Mouse (Mus musculus): ENCODE data around the gene Arcn1. TPM values are rescaled to one million over a fixed set of nuclear protein-coding genes. Genes with fewer than 3 reads are reported as not detected.

Arcn1 gene
- polyA plus RNA-seq, 2 experiments = 111 to 221 TPM

DNA sequence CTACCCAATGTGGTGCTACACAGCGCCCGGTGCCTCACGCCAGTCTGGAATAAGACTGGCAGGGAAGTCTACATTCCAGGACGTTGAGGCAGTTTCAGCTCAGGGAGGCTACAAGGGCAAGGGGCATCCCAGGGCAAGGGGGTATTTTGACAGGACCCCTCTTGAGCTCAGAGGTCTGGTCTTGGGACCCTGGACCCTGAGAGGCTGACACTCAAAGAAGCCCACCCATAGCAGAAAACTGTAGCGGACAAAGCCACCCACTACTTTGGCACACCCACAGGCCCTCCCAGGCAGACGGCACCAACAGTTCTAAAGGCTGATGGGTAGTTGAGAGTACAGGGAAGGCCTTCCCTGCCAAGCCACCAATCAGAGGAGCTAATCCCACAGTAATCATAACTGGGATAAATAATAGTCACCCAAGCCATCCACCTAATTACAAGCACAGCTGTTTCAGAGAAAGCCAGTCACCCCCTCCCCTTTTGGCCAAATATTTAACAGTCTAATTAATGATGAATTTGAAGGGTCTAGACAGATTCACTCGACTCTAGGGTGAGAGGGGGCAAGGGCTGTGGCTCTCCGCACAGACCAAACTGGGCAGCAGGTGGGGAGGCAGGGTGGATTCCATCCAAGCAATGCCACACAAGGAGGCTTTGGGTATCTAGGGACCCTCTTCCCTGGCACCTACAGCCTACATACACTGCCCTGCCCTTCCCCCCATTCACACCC is 47.9 kb downstream of the Arcn1 start:
- Histone ChIP-seq H3K27ac (replicated peaks; ENCODE audit: low read depth, low read length) (no peak overlapping the region), H3K9me3 (ENCODE audit: control insufficient read depth, low read length) (no peaks in the 10 kb centered on the region), H3K27me3 (ENCODE audit: control insufficient read depth, insufficient read depth, low read length) (no peaks in the 10 kb centered on the region), H3K4me2 (replicated peaks; ENCODE audit: low read depth, low read length, severe bottlenecking) (peak overlapping the region; percentile 81), H3K36me3 (ENCODE audit: control insufficient read depth, insufficient read depth, low read length) (peaks cover 54% of the 10 kb centered on the region), H3K4me1 (ENCODE audit: control insufficient read depth, insufficient read depth, low read length) (peaks cover 24% of the 10 kb centered on the region), H3K4me3 (replicated peaks; ENCODE audit: low read length) (peak overlapping the region; percentile 67), H3K9ac (ENCODE audit: low read depth, low read length, severe bottlenecking) (no peak overlapping the region)
- no peak for ATAC-seq (ENCODE audit: low FRiP score, low read depth)
- 64% methylated on average over 8 of the region's 8 CpGs for WGBS
- TF ChIP-seq POLR2A (IDR thresholded peaks at IDR 0.05; ENCODE audit: borderline replicate concordance, extremely low read depth, insufficient read depth, insufficient read length) = no peak
- DNase-seq (ENCODE audit: low spot score) = no peak

DNA sequence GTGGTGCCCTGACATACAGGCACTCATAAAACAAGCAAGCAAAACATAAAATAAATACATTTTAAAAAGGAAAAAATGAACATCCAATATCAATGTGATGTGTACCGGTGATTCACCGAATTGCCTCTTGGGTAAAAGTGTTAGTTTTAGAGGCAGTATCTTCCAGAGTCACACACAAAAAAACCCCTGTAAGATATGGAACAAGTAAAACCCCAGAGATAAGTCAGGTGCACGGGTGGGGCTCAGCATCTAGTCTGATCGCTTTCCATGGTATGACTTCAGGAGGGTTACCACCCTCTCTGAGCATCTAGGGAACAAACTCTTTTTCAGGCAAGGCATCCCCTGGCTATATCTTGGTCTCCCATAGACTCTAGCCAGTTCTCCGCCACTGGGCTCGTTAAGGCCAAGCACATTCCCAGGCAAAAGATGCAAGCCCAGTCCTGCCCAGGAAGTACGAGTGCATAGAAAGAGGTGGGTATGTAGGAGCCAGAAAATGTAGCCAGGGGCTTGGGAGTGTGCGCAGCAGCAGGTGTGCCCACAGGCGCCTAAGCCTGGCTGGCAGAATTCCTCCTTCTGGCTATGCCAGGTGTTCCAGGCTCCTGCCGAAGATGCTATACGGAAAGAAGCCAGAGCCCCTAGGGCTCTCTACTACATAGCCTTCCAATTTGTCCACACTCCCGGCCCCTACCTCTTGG is 48.6 kb downstream of the Arcn1 start:
- ATAC-seq (ENCODE audit: low FRiP score, low read depth) (no peak), DNase-seq (ENCODE audit: low spot score) (no peak)
- Histone ChIP-seq H3K27me3 (ENCODE audit: control insufficient read depth, insufficient read depth, low read length) (no peaks in the 10 kb centered on the region), H3K36me3 (ENCODE audit: control insufficient read depth, insufficient read depth, low read length) (peaks cover 55% of the 10 kb centered on the region), H3K4me2 (replicated peaks; ENCODE audit: low read depth, low read length, severe bottlenecking) (0 out of 2 replicates have a peak overlapping the region, but pooled peaks have one; percentile 6), H3K4me1 (ENCODE audit: control insufficient read depth, insufficient read depth, low read length) (peaks cover 24% of the 10 kb centered on the region), H3K9me3 (ENCODE audit: control insufficient read depth, low read length) (no peaks in the 10 kb centered on the region), H3K9ac (ENCODE audit: low read depth, low read length, severe bottlenecking) (no peak overlapping the region), H3K27ac (replicated peaks; ENCODE audit: low read depth, low read length) (no peak overlapping the region), H3K4me3 (replicated peaks; ENCODE audit: low read length) (no peak overlapping the region)
- WGBS = 76% methylated on average over 12 of the region's 12 CpGs
- TF ChIP-seq POLR2A (IDR thresholded peaks at IDR 0.05; ENCODE audit: borderline replicate concordance, extremely low read depth, insufficient read depth, insufficient read length) = no peak

DNA sequence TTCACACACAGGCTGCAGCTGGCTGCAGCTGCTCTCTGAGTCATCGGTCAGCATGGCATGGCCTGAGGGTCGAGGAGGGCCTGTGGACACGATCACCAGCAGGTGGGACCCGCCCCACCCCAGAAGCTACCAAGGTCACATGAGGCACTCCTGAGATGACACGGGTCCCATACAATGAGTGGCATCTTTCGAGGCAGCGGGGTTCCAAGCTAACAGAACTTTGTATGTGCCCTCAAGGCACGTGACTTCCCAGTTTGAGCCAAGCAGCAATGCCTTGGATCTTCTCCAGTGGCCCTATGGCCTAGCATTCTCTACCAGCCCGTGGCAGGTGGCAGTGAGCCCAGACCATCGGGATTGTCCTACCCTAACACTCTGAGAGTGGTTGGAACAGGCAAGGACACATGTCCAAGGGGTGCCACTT is 49.8 kb downstream of the Arcn1 start:
- Histone ChIP-seq H3K4me1 (ENCODE audit: control insufficient read depth, insufficient read depth, low read length) (peaks cover 24% of the 10 kb centered on the region), H3K9ac (ENCODE audit: low read depth, low read length, severe bottlenecking) (no peak overlapping the region), H3K9me3 (ENCODE audit: control insufficient read depth, low read length) (no peaks in the 10 kb centered on the region), H3K27ac (replicated peaks; ENCODE audit: low read depth, low read length) (no peak overlapping the region), H3K36me3 (ENCODE audit: control insufficient read depth, insufficient read depth, low read length) (peaks cover 64% of the 10 kb centered on the region), H3K4me2 (replicated peaks; ENCODE audit: low read depth, low read length, severe bottlenecking) (no peak overlapping the region), H3K4me3 (replicated peaks; ENCODE audit: low read length) (no peak overlapping the region), H3K27me3 (ENCODE audit: control insufficient read depth, insufficient read depth, low read length) (no peaks in the 10 kb centered on the region)
- ATAC-seq (ENCODE audit: low FRiP score, low read depth) (no peak), DNase-seq (ENCODE audit: low spot score) (no peak)
- 85% methylated on average over 10 of the region's 10 CpGs for WGBS
- TF ChIP-seq POLR2A (IDR thresholded peaks at IDR 0.05; ENCODE audit: borderline replicate concordance, extremely low read depth, insufficient read depth, insufficient read length) = no peak

DNA sequence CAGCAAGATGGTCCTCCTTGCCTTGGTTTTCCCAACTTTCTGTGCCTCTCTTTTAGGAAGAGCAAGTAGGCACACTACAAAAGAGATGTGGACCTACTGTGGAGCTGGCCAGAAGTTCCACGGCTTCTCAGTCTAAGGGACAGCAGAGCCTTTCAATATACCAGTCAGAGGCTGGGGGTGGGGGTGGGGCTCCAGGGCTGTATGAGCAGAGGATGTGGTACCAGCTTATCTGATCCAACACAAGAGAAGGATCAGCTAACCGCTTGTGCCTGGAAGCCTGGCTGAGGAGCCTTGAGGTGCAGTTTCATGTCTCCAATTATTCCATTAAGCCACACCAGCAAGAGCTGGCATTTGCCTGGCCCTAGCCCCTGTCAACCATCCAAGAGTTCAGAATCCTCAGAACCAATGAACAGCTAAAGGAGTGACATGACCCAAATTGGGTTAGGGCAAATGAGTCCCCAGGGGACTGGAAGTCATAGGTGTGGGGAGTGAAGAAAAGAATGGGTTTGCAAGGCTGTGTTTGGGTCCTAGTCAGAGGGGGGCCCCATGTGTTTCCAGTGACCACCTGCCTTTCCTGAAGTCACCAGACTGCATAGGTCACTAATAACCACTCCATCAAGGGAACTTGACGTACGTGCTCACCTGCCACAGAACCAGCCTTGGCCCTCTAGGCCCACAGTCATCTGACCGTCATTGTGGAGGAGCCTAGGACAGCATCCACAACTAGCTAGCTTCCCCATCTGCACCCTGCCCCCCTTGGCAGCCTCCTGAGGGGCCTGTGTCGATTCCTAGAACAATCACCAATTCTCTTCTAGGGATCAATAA is 50.4 kb downstream of the Arcn1 start:
- no peak for TF ChIP-seq POLR2A (IDR thresholded peaks at IDR 0.05; ENCODE audit: borderline replicate concordance, extremely low read depth, insufficient read depth, insufficient read length)
- H3K9ac ChIP-seq (ENCODE audit: low read depth, low read length, severe bottlenecking) = no peak overlapping the region
- no peak overlapping the region for H3K27ac ChIP-seq (replicated peaks; ENCODE audit: low read depth, low read length)
- no peaks in the 10 kb centered on the region for H3K27me3 ChIP-seq (ENCODE audit: control insufficient read depth, insufficient read depth, low read length)
- peaks cover 66% of the 10 kb centered on the region for H3K36me3 ChIP-seq (ENCODE audit: control insufficient read depth, insufficient read depth, low read length)
- H3K4me3 ChIP-seq (replicated peaks; ENCODE audit: low read length) = no peak overlapping the region
- H3K4me1 ChIP-seq (ENCODE audit: control insufficient read depth, insufficient read depth, low read length) = peaks cover 24% of the 10 kb centered on the region
- H3K4me2 ChIP-seq (replicated peaks; ENCODE audit: low read depth, low read length, severe bottlenecking) = no peak overlapping the region
- ATAC-seq (ENCODE audit: low FRiP score, low read depth) = no peak
- no peaks in the 10 kb centered on the region for H3K9me3 ChIP-seq (ENCODE audit: control insufficient read depth, low read length)
- no peak for DNase-seq (ENCODE audit: low spot score)
- 83% methylated on average over 6 of the region's 6 CpGs for WGBS

DNA sequence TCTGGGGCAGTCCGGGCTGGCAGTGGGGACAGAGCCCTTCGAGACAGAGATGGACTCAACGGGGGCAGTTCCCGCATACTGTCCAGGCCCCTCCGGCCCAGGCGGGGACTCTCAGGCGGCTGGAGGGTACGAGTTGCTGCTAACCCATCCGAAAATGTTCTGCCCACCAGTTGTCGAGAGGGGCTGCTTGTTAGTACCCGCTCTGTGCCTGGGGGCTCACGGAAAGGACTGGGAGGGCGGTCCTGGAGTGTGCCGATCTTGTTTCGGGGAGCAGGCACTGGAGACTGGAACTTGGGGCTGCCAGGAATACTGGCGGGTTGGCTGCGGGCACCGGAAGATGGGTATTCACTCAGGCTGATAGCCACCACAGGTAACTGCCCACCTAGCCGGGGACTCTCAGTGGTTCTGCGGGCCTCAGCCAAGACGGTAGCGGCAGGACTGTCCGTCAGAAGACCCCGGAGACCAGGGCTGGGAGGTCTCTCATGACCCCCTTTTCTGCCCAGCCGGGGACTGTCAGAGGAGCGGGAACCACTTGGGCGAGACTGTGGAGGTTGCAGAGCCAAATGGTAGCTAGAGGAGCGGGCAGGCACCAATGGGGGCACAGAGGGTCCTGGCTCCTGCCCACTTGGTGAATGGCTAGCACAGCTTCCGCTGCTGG is 51.8 kb downstream of the Arcn1 start:
- no peak for TF ChIP-seq POLR2A (IDR thresholded peaks at IDR 0.05; ENCODE audit: borderline replicate concordance, extremely low read depth, insufficient read depth, insufficient read length)
- DNase-seq (ENCODE audit: low spot score) (no peak), ATAC-seq (ENCODE audit: low FRiP score, low read depth) (no peak)
- peaks cover 76% of the 10 kb centered on the region for H3K36me3 ChIP-seq (ENCODE audit: control insufficient read depth, insufficient read depth, low read length)
- no peaks in the 10 kb centered on the region for H3K27me3 ChIP-seq (ENCODE audit: control insufficient read depth, insufficient read depth, low read length)
- H3K4me1 ChIP-seq (ENCODE audit: control insufficient read depth, insufficient read depth, low read length) = peaks cover 15% of the 10 kb centered on the region
- H3K4me2 ChIP-seq (replicated peaks; ENCODE audit: low read depth, low read length, severe bottlenecking) = no peak overlapping the region
- H3K9ac ChIP-seq (ENCODE audit: low read depth, low read length, severe bottlenecking) = no peak overlapping the region
- H3K27ac ChIP-seq (replicated peaks; ENCODE audit: low read depth, low read length) = no peak overlapping the region
- no peaks in the 10 kb centered on the region for H3K9me3 ChIP-seq (ENCODE audit: control insufficient read depth, low read length)
- no peak overlapping the region for H3K4me3 ChIP-seq (replicated peaks; ENCODE audit: low read length)
- 93% methylated on average over 29 of the region's 29 CpGs for WGBS

Data from limb, embryonic 14.5 days (tissue).